Mouse (Mus musculus) heart, embryonic 12.5 days (tissue): ENCODE results near the gene Rab10. TPM values are rescaled to one million over a fixed set of nuclear protein-coding genes. Genes with fewer than 3 reads are reported as not detected.

Source experiments
- ATAC-seq: fragments of 200-750 bp; cut with Nextera tagmentation; 2 replicates; pipeline ENCODE4 v1.8.0; 2017; ENCODE audit warnings: moderate TSS enrichment, moderate library complexity; ENCODE audit not compliant: insufficient number of reproducible peaks, low FRiP score
- H3K27ac ChIP-seq: fragments of 300-500 bp; sonication (generic); 2 replicates; pipeline ENCODE4 v1.5.1; 2016; ENCODE audit warnings: mild to moderate bottlenecking, moderate library complexity; ENCODE audit not compliant: poor library complexity, severe bottlenecking
- H3K27me3 ChIP-seq: fragments of 300-500 bp; sonication (generic); replicated peaks from 2 replicates; pipeline ENCODE4 v1.6.1; 2016; ENCODE audit warnings: mild to moderate bottlenecking, moderate library complexity
- H3K36me3 ChIP-seq: fragments of 300-500 bp; sonication (generic); 2 replicates; pipeline ENCODE4 v1.6.1; 2016; ENCODE audit warnings: mild to moderate bottlenecking, moderate library complexity
- H3K4me1 ChIP-seq: fragments of 300-500 bp; sonication (generic); replicated peaks from 2 replicates; pipeline ENCODE4 v1.6.1; 2016; ENCODE audit warnings: mild to moderate bottlenecking
- H3K4me2 ChIP-seq: fragments of 300-500 bp; sonication (generic); 2 replicates; pipeline ENCODE4 v1.6.1; 2016; ENCODE audit warnings: mild to moderate bottlenecking, moderate library complexity
- H3K4me3 ChIP-seq: fragments of 300-500 bp; sonication (generic); 2 replicates; pipeline ENCODE4 v1.5.1; 2016; ENCODE audit warnings: mild to moderate bottlenecking
- H3K9ac ChIP-seq: fragments of 300-500 bp; sonication (generic); 2 replicates; pipeline ENCODE4 v1.6.1; 2016; ENCODE audit warnings: mild to moderate bottlenecking, moderate library complexity
- H3K9me3 ChIP-seq: fragments of 300-500 bp; sonication (generic); replicated peaks from 2 replicates; pipeline ENCODE4 v1.6.1; 2016; ENCODE audit warnings: mild to moderate bottlenecking, moderate library complexity
- WGBS: fragments of 180-500 bp; shearing (Covaris S2); methylation state at CpG from one replicate; pipeline ENCODE4 v1.1.7; 2016; 5-methylcytosine and 5-hydroxymethylcytosine counted together
- polyA plus RNA-seq: library from polyadenylated mRNA; unstranded; fragments of >200 nt; fragmentation: Nextera tagmentation; extraction: Ambion mirVana; gene quantifications from 2 replicates; pipeline ENCODE4 v1.2.1, GENCODE M21; 2016

Gene Rab10
- polyA plus RNA-seq, 1 experiment from 2014 or later = 96.3 TPM

DNA sequence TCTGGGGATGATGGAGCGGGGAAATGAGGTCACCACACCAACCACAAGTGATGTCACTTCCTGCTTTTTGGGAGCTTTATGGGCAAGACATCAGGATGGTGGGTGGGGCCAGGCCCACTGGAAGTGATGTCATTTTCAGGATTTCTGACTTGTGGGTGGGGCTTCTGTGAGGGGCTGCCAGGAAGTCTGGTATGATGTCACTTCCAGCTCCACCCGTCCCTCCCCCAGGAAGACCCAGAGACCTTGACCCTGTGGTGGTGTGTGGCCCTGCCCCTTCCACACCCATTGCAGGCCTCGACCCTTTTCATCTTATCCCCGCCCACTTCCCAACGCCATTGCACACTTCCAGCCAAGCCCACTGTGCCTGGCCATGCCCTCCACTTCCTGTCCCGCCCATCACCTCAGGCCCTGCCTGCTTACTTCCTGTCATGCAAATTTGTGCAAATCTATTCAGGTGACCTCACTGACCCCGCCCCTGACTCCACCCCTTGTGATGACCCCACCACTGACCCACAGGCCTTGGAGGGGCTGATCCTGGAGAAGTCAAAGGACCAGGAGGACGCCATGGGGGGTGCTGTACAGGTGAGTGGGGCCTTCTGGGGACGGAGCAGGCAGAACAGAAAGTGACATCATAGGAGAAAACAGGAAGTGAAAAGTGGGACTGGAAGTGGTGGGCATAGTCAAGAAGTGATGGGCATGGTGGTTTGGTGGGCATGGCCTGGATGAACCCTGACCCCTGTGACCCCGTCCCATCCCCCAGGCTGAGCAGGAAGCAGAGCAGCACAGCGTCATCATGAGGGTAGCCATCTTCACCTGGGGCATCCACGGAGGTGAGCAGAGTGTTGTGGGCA lies 72.7 kb downstream of the Rab10 start:
- peak; percentile 9; the same call in 1 of the 2 replicates for ATAC-seq
- Histone ChIP-seq H3K4me3 (no peak overlapping the region), H3K36me3 (peaks cover 41% of the 10 kb centered on the region)

GRCm38 (mm10) chr12:3236163-3236641 lies 73.6 kb downstream of the Rab10 start:
- 73% methylated on average over 14 of the region's 14 CpGs for WGBS
- no peak for ATAC-seq
- Histone ChIP-seq H3K4me1 (peaks cover 7% of the 10 kb centered on the region; the same call in 1 of the 2 replicates), H3K27me3 (no peaks in the 10 kb centered on the region), H3K27ac (no peak overlapping the region), H3K4me3 (peak overlapping the region; percentile 69), H3K9me3 (peaks cover 34% of the 10 kb centered on the region), H3K9ac (peak overlapping the region; percentile 72; the same call in 1 of the 2 replicates), H3K36me3 (peaks cover 41% of the 10 kb centered on the region), H3K4me2 (peak overlapping the region; percentile 68)

More for the DNA sequence above, 72.7 kb downstream of the Rab10 start:
- Histone ChIP-seq H3K27me3 (no peaks in the 10 kb centered on the region), H3K9ac (no peak overlapping the region), H3K4me2 (no peak overlapping the region), H3K9me3 (peaks cover 34% of the 10 kb centered on the region), H3K4me1 (peaks cover 7% of the 10 kb centered on the region; the same call in 1 of the 2 replicates), H3K27ac (no peak overlapping the region)
- WGBS = 95% methylated on average over 12 of the region's 12 CpGs

DNA sequence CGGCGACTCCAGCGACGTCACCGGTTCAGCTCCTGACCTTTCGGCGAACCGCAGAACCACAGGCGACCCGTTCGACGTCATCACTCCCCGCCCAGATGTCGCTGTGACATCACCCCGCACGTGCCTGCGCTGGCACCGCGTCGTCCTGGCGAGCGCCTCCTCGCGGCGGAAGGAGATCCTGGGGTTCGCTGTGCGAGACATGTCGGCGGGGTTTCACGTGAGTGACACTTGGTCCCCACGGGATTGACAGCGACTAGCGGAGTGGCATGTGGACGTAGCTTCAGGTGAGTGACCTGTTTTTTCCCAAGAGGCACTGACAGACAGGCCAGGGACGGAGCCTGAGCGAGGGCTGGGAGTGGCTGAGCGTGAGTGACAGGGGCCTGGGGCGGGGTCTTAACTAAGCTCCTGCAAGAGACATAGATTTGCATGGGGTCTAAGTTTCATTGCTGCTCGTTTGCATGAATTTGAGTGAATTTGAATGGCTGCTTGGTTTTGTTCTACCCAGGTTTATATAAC lies 74.1 kb downstream of the Rab10 start:
- ATAC-seq = peak; percentile 85
- peak overlapping the region; percentile 74 for H3K27ac ChIP-seq
- 19% methylated on average over 39 of the region's 39 CpGs for WGBS

GRCm38 (mm10) chr12:3235124-3235631 lies 74.6 kb downstream of the Rab10 start:
- peak overlapping the region; percentile 68 for H3K4me2 ChIP-seq
- H3K36me3 ChIP-seq = peaks cover 34% of the 10 kb centered on the region
- peak overlapping the region; percentile 74 for H3K27ac ChIP-seq
- H3K4me1 ChIP-seq = peaks cover 7% of the 10 kb centered on the region; the same call in 1 of the 2 replicates
- peak overlapping the region; percentile 72 for H3K9ac ChIP-seq
- WGBS = 18% methylated on average over 35 of the region's 36 CpGs
- H3K4me3 ChIP-seq = peak overlapping the region; percentile 69
- ATAC-seq = peak; percentile 89
- H3K27me3 ChIP-seq = no peaks in the 10 kb centered on the region
- peaks cover 34% of the 10 kb centered on the region for H3K9me3 ChIP-seq

More for the DNA sequence above, 74.1 kb downstream of the Rab10 start:
- Histone ChIP-seq H3K4me1 (peaks cover 7% of the 10 kb centered on the region; the same call in 1 of the 2 replicates), H3K36me3 (peaks cover 39% of the 10 kb centered on the region), H3K9ac (peak overlapping the region; percentile 72), H3K27me3 (no peaks in the 10 kb centered on the region), H3K4me3 (peak overlapping the region; percentile 69), H3K4me2 (peak overlapping the region; percentile 68), H3K9me3 (peaks cover 34% of the 10 kb centered on the region)

- peaks cover 7% of the 10 kb centered on the region; the same call in 1 of the 2 replicates for H3K4me1 ChIP-seq
- H3K9ac ChIP-seq = no peak overlapping the region
- no peak overlapping the region for H3K27ac ChIP-seq
- H3K9me3 ChIP-seq = peaks cover 25% of the 10 kb centered on the region
- peaks cover 23% of the 10 kb centered on the region for H3K36me3 ChIP-seq
- no peaks in the 10 kb centered on the region for H3K27me3 ChIP-seq
- no peak overlapping the region for H3K4me3 ChIP-seq
- no peak for ATAC-seq
- H3K4me2 ChIP-seq = no peak overlapping the region
- WGBS = 79% methylated on average over 1 of the region's 1 CpGs
Measured at GRCm38 (mm10) chr12:3234061-3234460, 75.7 kb downstream of the Rab10 start.

DNA sequence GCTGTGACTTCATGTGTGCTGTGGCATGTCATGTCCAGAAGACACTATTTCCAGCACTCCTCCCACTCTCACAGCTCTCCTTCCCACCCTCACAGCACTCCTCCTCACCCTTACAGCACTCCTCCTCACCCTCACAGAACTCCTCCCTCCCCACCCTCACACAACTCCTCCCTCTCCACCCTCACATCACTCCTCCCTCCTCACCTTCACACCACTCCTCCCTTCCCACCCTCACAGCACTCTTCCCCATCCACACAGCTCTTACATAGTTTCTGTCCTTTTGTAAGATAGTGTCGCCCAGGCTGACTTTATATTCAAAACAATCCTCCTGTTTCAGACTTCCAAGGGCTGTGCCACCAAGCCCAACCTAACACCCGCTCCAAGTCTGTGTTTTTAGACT lies 86.4 kb downstream of the Rab10 start:
- WGBS = 58% methylated on average over 2 of the region's 2 CpGs

GRCm38 (mm10) chr12:3210181-3210580 lies 99.6 kb downstream of the Rab10 start:
- H3K9ac ChIP-seq = no peak overlapping the region
- H3K4me2 ChIP-seq = no peak overlapping the region
- H3K9me3 ChIP-seq = no peaks in the 10 kb centered on the region
- 43% methylated on average over 2 of the region's 2 CpGs for WGBS
- H3K36me3 ChIP-seq = no peaks in the 10 kb centered on the region
- ATAC-seq = no peak
- no peak overlapping the region for H3K4me3 ChIP-seq
- no peak overlapping the region for H3K27ac ChIP-seq
- no peaks in the 10 kb centered on the region for H3K27me3 ChIP-seq
- H3K4me1 ChIP-seq = no peaks in the 10 kb centered on the region

More for the DNA sequence above, 86.4 kb downstream of the Rab10 start:
- H3K4me2 ChIP-seq = no peak overlapping the region
- ATAC-seq = no peak
- H3K27me3 ChIP-seq = no peaks in the 10 kb centered on the region
- H3K9me3 ChIP-seq = no peaks in the 10 kb centered on the region
- H3K4me1 ChIP-seq = no peaks in the 10 kb centered on the region
- H3K9ac ChIP-seq = no peak overlapping the region
- no peak overlapping the region for H3K27ac ChIP-seq
- H3K4me3 ChIP-seq = no peak overlapping the region
- no peaks in the 10 kb centered on the region for H3K36me3 ChIP-seq

DNA sequence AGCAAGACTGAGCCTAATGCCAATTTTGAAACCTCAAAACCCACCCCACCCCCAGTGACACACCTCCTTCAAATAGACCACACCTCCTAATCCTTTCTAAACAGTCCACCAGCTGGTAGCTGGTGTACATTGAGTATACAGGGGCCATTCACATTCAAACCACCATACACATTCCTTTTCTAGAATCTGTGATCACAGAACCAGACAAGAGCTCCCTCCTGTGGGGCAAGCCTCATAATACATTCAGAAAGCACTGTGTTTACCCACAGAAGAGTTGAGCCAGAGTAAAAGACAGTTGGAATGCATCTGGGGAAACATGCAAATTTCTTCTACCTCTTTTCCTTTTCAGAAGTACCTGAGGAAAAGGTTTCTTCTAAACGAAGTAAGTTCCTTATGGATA lies 100.6 kb downstream of the Rab10 start:
- no peak for ATAC-seq
- Histone ChIP-seq H3K4me3 (no peak overlapping the region), H3K9me3 (no peaks in the 10 kb centered on the region), H3K4me2 (no peak overlapping the region), H3K9ac (no peak overlapping the region), H3K27ac (no peak overlapping the region), H3K36me3 (no peaks in the 10 kb centered on the region), H3K4me1 (no peaks in the 10 kb centered on the region), H3K27me3 (no peaks in the 10 kb centered on the region)
- 47% methylated on average over 1 of the region's 1 CpGs for WGBS

Other genes with a start within 250 kb of the Rab10 start
- gene Kif3c, start 55.2 kb upstream of the Rab10 start, polyA plus RNA-seq = 8.6 and 10.7 TPM in 2 replicates
- 22.6 and 24.5 TPM in 2 replicates for gene Asxl2, start 116.9 kb upstream of the Rab10 start, polyA plus RNA-seq